Mouse (Mus musculus) testis, adult 2 months (tissue): ENCODE results near the gene Sema5a.

ENCODE experiments used
- CTCF ChIP-seq: fragments of 200-500 bp; IDR thresholded peaks from 2 replicates; pipeline ENCODE4 v1.5.1; 2012; ENCODE audit warnings: low read depth, mild to moderate bottlenecking, inconsistent platforms, low read length, moderate library complexity; ENCODE audit not compliant: control insufficient read depth, insufficient read depth, insufficient replicate concordance
- POLR2A ChIP-seq: fragments of 200-500 bp; IDR thresholded peaks from 2 replicates; pipeline ENCODE4 v1.6.1; 2012; ENCODE audit warnings: low read depth, mild to moderate bottlenecking, inconsistent platforms, low read length, moderate library complexity; ENCODE audit not compliant: control insufficient read depth

GRCm38 (mm10) chr15:32339426-32339825 lies 94.8 kb downstream of the Sema5a start:
- TF ChIP-seq POLR2A (no peak), CTCF (no peak)
